Mouse (Mus musculus) erythroblast, embryonic 14.5 days (primary cell): ENCODE measurements around the gene Ccdc171.

ENCODE experiments used
- GATA1 ChIP-seq: IDR thresholded peaks from 2 replicates; pipeline ENCODE4 v1.6.1; 2012; ENCODE audit warnings: low read length, inconsistent platforms, mixed read lengths
- TAL1 ChIP-seq: IDR thresholded peaks from 3 replicates; pipeline ENCODE4 v1.6.1; 2012; ENCODE audit warnings: low read length, inconsistent platforms, mixed read lengths

- TF ChIP-seq TAL1 (no peak), GATA1 (no peak)
Measured at GRCm38 (mm10) chr4:83681081-83681480, 155.7 kb downstream of the Ccdc171 start.
